Mouse (Mus musculus): ENCODE results near the gene Smoc2. TPM values are rescaled to one million over a fixed set of nuclear protein-coding genes. Genes with fewer than 3 reads are reported as not detected.

Gene Smoc2
- polyA plus RNA-seq, 1 experiment, result 33.4 TPM

DNA sequence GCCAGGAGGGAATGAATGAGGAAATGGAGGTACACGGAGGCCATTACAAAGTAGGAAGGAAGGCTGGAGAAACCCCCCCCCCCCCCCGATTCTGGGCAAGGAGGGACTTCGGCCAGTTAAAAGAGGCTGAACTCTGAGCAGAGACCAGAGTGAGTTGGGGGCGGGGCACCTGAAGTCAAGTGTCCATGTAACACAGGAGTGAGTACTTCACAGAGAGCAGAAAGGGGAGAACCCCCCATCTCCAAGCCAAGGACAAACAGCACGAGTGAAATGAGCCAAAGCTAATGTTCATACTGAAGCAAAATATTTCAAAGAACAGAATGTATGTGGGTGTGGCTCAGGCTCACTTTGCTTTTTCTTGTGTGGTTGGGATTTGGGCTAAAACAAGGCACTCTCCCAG lies 121.7 kb downstream of the Smoc2 start:
- peak; percentile 14 for DNase-seq
- no peak for TF ChIP-seq POLR2A (IDR thresholded peaks at IDR 0.05; ENCODE audit: low read depth, low read length)
- no peak for TF ChIP-seq CTCF (conservative IDR thresholded peaks at IDR 0.05; ENCODE audit: insufficient read depth, insufficient read length, low read depth, low read length)
- Histone ChIP-seq H3K4me1 (ENCODE audit: control insufficient read depth, insufficient read depth, low read length) (no peaks in the 10 kb centered on the region), H3K27me3 (replicated peaks; ENCODE audit: control insufficient read depth, insufficient read depth, low read length) (no peaks in the 10 kb centered on the region), H3K36me3 (ENCODE audit: control insufficient read depth, insufficient read depth, low read length) (no peaks in the 10 kb centered on the region), H3K27ac (ENCODE audit: insufficient read depth, low read depth, low read length) (no peak overlapping the region), H3K4me3 (ENCODE audit: insufficient read depth, low read depth, low read length) (no peak overlapping the region)
- WGBS, result 45% methylated on average over 5 of the region's 5 CpGs

DNA sequence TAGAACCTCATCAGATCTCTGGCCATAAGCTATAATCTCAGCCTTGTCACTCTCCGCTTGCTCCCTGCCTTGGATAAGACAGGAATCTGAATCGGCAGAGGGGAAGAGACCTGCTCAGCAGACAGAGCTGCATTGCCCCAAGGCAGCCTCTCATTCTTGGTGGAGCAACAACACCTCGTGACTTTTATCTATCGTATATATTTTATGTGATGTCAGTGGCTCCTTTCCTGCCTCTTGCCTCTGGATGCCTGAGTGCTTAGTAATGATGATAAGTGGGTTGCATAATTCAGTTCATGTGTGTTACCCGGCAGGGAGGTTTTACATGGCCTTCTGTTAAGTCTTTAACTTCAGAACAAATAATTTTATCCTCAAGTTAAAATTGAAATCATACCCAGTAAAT lies 128.6 kb downstream of the Smoc2 start:
- no peak for DNase-seq
- Histone ChIP-seq H3K27me3 (replicated peaks; ENCODE audit: control insufficient read depth, insufficient read depth, low read length) (no peaks in the 10 kb centered on the region), H3K36me3 (ENCODE audit: control insufficient read depth, insufficient read depth, low read length) (no peaks in the 10 kb centered on the region), H3K27ac (ENCODE audit: insufficient read depth, low read depth, low read length) (no peak overlapping the region), H3K4me3 (ENCODE audit: insufficient read depth, low read depth, low read length) (no peak overlapping the region), H3K4me1 (ENCODE audit: control insufficient read depth, insufficient read depth, low read length) (no peaks in the 10 kb centered on the region)
- no peak for TF ChIP-seq CTCF (conservative IDR thresholded peaks at IDR 0.05; ENCODE audit: insufficient read depth, insufficient read length, low read depth, low read length)
- no peak for TF ChIP-seq POLR2A (IDR thresholded peaks at IDR 0.05; ENCODE audit: low read depth, low read length)
- WGBS, result 64% methylated on average over 5 of the region's 5 CpGs

DNA sequence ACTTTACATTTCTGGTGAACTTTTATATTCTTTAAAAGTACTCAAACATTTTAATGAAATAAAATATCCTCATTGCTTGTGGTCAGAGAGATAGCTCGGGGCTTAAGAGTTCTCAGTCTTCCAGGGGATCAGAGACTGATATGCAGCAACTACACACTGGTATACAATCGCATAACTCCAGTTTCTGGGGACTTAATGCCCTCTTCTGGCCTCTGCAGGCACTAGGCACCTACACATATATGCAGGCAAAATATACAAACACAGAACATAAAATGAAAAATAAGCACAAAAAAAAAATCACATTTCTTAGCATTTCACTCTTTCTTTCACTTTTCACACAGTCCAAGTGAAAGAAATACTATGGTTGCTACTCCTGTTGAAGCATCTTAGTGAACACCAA lies 133.2 kb downstream of the Smoc2 start:
- Histone ChIP-seq H3K4me1 (ENCODE audit: control insufficient read depth, insufficient read depth, low read length) (no peaks in the 10 kb centered on the region), H3K4me3 (ENCODE audit: insufficient read depth, low read depth, low read length) (no peak overlapping the region), H3K27ac (ENCODE audit: insufficient read depth, low read depth, low read length) (no peak overlapping the region), H3K27me3 (replicated peaks; ENCODE audit: control insufficient read depth, insufficient read depth, low read length) (no peaks in the 10 kb centered on the region), H3K36me3 (ENCODE audit: control insufficient read depth, insufficient read depth, low read length) (no peaks in the 10 kb centered on the region)
- DNase-seq, result no peak
- no peak for TF ChIP-seq POLR2A (IDR thresholded peaks at IDR 0.05; ENCODE audit: low read depth, low read length)
- peak; percentile 30; the same call in 1 of the 2 replicates for TF ChIP-seq CTCF (conservative IDR thresholded peaks at IDR 0.05; ENCODE audit: insufficient read depth, insufficient read length, low read depth, low read length)
- WGBS, result 71% methylated on average over 2 of the region's 2 CpGs

DNA sequence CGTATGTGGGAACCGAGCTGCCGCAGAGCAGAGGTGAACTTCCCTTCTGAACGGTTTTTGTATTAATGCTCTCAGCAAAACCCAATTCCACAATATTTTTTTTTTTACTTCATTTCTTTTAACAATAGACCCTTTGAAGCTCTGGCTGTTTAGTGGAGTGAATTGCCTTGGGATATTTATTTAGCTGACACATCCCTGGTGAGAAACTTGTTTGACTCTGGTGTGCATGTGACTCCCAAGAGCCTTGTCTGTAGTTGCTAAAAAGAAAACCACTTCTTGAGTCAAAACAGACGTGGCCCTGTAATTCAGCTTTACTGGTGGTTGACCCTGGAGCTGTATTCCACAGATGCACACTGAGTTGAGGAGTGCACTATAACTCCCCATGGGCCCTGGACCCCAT lies 135.2 kb downstream of the Smoc2 start:
- no peak overlapping the region for H3K4me3 ChIP-seq (ENCODE audit: insufficient read depth, low read depth, low read length)
- 82% methylated on average over 5 of the region's 5 CpGs for WGBS
- no peaks in the 10 kb centered on the region for H3K4me1 ChIP-seq (ENCODE audit: control insufficient read depth, insufficient read depth, low read length)
- TF ChIP-seq POLR2A (IDR thresholded peaks at IDR 0.05; ENCODE audit: low read depth, low read length) (no peak), CTCF (conservative IDR thresholded peaks at IDR 0.05; ENCODE audit: insufficient read depth, insufficient read length, low read depth, low read length) (no peak)
- no peak for DNase-seq
- H3K27me3 ChIP-seq (replicated peaks; ENCODE audit: control insufficient read depth, insufficient read depth, low read length), result no peaks in the 10 kb centered on the region
- no peaks in the 10 kb centered on the region for H3K36me3 ChIP-seq (ENCODE audit: control insufficient read depth, insufficient read depth, low read length)
- H3K27ac ChIP-seq (ENCODE audit: insufficient read depth, low read depth, low read length), result no peak overlapping the region

DNA sequence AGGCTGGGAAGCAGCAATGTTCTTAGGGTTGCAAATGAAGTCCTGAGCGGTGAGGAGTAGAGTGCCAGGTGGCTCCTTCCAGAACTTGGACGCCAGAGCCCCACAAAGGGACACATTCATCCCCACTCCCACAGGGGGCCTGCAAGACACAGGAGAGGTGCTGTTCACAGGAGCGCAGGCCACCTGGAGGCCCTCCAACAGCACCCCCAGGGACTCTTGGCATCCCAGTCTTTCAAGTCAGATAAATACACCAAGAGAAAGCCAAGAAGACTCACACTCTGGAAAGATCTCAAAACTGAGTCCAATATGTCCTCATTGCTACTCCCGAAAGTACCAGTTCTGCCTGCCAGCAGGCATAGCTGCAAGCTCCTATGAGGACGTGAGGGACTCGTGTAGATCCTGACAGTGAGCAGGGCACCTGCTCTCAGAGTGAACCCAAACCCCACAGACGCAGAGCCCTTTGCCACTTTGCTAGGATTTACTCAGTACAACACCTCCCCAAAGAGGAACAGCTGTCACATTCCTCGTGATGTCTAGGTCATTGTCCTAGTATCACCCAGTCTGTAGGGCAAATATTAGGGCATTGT lies 141.2 kb downstream of the Smoc2 start:
- WGBS, result 67% methylated on average over 8 of the region's 8 CpGs

DNA sequence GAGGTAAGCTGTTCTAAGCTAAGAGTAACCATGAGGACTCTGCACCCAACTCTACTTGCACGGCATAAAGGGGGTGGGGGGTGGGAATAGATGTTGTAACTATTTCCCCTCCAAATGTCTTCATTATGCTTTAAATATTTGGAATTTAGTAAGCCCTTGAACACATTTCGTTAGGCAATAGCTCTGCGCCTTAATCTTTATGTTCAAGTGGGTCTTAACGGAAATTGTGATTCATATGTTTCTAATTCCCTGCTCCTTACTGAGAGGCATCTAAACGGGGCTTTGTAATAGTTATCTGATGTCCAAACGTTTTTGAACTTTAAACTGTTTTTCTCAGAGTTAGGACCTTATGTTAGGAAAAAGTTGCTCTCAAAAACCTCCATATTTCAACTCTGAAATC lies 147.2 kb downstream of the Smoc2 start:
- no peak for TF ChIP-seq CTCF (conservative IDR thresholded peaks at IDR 0.05; ENCODE audit: insufficient read depth, insufficient read length, low read depth, low read length)
- no peak for TF ChIP-seq POLR2A (IDR thresholded peaks at IDR 0.05; ENCODE audit: low read depth, low read length)
- no peak overlapping the region for H3K4me3 ChIP-seq (ENCODE audit: insufficient read depth, low read depth, low read length)
- no peaks in the 10 kb centered on the region for H3K4me1 ChIP-seq (ENCODE audit: control insufficient read depth, insufficient read depth, low read length)
- DNase-seq, result no peak
- no peaks in the 10 kb centered on the region for H3K36me3 ChIP-seq (ENCODE audit: control insufficient read depth, insufficient read depth, low read length)
- H3K27ac ChIP-seq (ENCODE audit: insufficient read depth, low read depth, low read length), result no peak overlapping the region
- 65% methylated on average over 6 of the region's 6 CpGs for WGBS
- H3K27me3 ChIP-seq (replicated peaks; ENCODE audit: control insufficient read depth, insufficient read depth, low read length), result no peaks in the 10 kb centered on the region

More for the DNA sequence above, 141.2 kb downstream of the Smoc2 start:
- Histone ChIP-seq H3K36me3 (ENCODE audit: control insufficient read depth, insufficient read depth, low read length) (no peaks in the 10 kb centered on the region), H3K4me1 (ENCODE audit: control insufficient read depth, insufficient read depth, low read length) (no peaks in the 10 kb centered on the region), H3K27ac (ENCODE audit: insufficient read depth, low read depth, low read length) (no peak overlapping the region), H3K27me3 (replicated peaks; ENCODE audit: control insufficient read depth, insufficient read depth, low read length) (no peaks in the 10 kb centered on the region), H3K4me3 (ENCODE audit: insufficient read depth, low read depth, low read length) (no peak overlapping the region)
- no peak for DNase-seq
- TF ChIP-seq CTCF (conservative IDR thresholded peaks at IDR 0.05; ENCODE audit: insufficient read depth, insufficient read length, low read depth, low read length) (no peak), POLR2A (IDR thresholded peaks at IDR 0.05; ENCODE audit: low read depth, low read length) (no peak)

DNA sequence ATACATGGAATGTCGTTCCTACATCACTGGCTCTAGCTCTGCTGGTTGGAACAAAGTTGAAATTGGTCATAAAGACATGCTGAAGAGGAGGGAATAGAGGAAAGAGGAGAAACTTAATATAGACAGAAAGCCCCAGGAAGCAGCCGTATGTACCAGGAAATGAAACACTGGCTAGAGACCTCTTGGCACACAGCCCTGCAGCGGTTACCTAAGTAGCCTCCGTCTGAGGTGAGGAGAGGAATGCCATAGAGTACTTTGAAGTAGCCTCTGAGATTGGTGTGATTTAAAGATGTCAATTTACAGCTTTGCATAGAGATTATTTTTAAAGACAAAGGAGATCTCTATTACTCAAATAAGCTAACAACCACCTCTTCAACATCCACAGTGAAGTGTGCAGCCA lies 155.4 kb downstream of the Smoc2 start:
- 50% methylated on average over 4 of the region's 4 CpGs for whole genome bisulfite sequencing
- TF ChIP-seq CTCF (conservative IDR thresholded peaks at IDR 0.05; ENCODE audit: insufficient read depth, insufficient read length, low read depth, low read length) (no peak), POLR2A (IDR thresholded peaks at IDR 0.05; ENCODE audit: low read depth, low read length) (no peak)
- DNase-seq, result no peak
- Histone ChIP-seq H3K36me3 (ENCODE audit: control insufficient read depth, insufficient read depth, low read length) (no peaks in the 10 kb centered on the region), H3K27me3 (replicated peaks; ENCODE audit: control insufficient read depth, insufficient read depth, low read length) (no peaks in the 10 kb centered on the region), H3K4me3 (ENCODE audit: insufficient read depth, low read depth, low read length) (no peak overlapping the region), H3K27ac (ENCODE audit: insufficient read depth, low read depth, low read length) (no peak overlapping the region), H3K4me1 (ENCODE audit: control insufficient read depth, insufficient read depth, low read length) (no peaks in the 10 kb centered on the region)
